Mouse (Mus musculus) MEL (cell line): Measurements from ENCODE around the gene Acox2.

Experiments
- CHD2 ChIP-seq: IDR thresholded peaks from 2 replicates; pipeline ENCODE4 v1.6.1; 2011; ENCODE audit warnings: low read length, improper control_type of control experiment
- CTCF ChIP-seq, 3 experiments: IDR thresholded peaks in 2 of 3; conservative IDR thresholded peaks in 1 of 3; 2 replicates each; pipeline ENCODE4 v1.5.1; 2011 to 2012; ENCODE audit warnings: low read length in 3 of 3, low read depth in 2 of 3, mild to moderate bottlenecking in 2 of 3, improper control_type of control experiment in 1 of 3, inconsistent platforms in 1 of 3, mixed read lengths in 1 of 3, moderate library complexity in 1 of 3; ENCODE audit not compliant: control insufficient read depth in 1 of 3, insufficient read depth in 1 of 3, poor library complexity in 1 of 3, severe bottlenecking in 1 of 3
- MAZ ChIP-seq: IDR thresholded peaks from 2 replicates; pipeline ENCODE4 v1.6.1; 2012; ENCODE audit warnings: low read depth, mild to moderate bottlenecking, inconsistent platforms, low read length, improper control_type of control experiment
- NELFE ChIP-seq: IDR thresholded peaks from 2 replicates; pipeline ENCODE4 v1.6.1; 2011; ENCODE audit warnings: low read depth, low read length, improper control_type of control experiment
- POLR2A ChIP-seq, 2 experiments: IDR thresholded peaks; 2 replicates each; pipeline ENCODE4 v1.6.1; 2011 to 2012; ENCODE audit warnings: low read length in 2 of 2, mild to moderate bottlenecking in 2 of 2, control low read depth in 1 of 2, improper control_type of control experiment in 1 of 2, low read depth in 1 of 2, moderate library complexity in 1 of 2; ENCODE audit not compliant: control insufficient read depth in 1 of 2, insufficient read depth in 1 of 2, poor library complexity in 1 of 2
- SIN3A ChIP-seq: IDR thresholded peaks from 2 replicates; pipeline ENCODE4 v1.6.1; 2012; ENCODE audit warnings: low read length, improper control_type of control experiment, inconsistent platforms
- ZNF384 ChIP-seq: IDR thresholded peaks from 2 replicates; pipeline ENCODE4 v1.6.1; 2012; ENCODE audit warnings: low read depth, mild to moderate bottlenecking, inconsistent platforms, low read length, improper control_type of control experiment

DNA sequence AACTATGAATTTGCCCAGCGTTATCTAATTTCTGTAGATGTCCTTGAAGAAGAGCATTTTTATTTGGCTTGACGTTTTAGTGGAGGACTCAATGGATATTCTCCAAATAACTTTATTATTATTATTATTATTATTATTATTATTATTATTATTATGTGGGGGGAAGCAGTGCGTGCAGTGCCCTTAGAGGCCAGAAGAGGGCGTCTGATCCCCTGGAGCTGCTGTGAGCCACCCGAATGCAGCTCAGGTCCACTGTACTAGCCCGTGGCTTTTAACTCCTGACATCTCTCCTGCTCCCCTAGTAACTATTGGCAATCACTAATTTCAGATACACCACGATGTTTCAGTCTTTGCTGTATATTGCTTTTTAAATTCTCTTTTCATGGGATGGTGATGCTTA is 38.8 kb downstream of the Acox2 start:
- TF ChIP-seq CHD2 = no peak
- TF ChIP-seq CTCF (IDR thresholded peaks at IDR 0.05 in 2 of 3, conservative IDR thresholded peaks at IDR 0.05 in 1 of 3; ENCODE audit: control insufficient read depth in 1 of 3, insufficient read depth in 1 of 3, low read depth in 2 of 3, low read length in 3 of 3, poor library complexity in 1 of 3, severe bottlenecking in 1 of 3) = peak; percentile 53 to 83 (median 66)
- TF ChIP-seq ZNF384 = no peak
- TF ChIP-seq SIN3A = no peak
- TF ChIP-seq NELFE = no peak
- TF ChIP-seq POLR2A (IDR thresholded peaks at IDR 0.05; ENCODE audit: control insufficient read depth in 1 of 2, insufficient read depth in 1 of 2, low read depth in 1 of 2, low read length in 2 of 2, poor library complexity in 1 of 2) = no peak
- no peak for TF ChIP-seq MAZ
